Mouse (Mus musculus): ENCODE results near the gene Dhrs1. TPM values are rescaled to one million over a fixed set of nuclear protein-coding genes. Genes with fewer than 3 reads are reported as not detected.

The Dhrs1 gene
- polyA plus RNA-seq (2012; fragmentation: generic; extraction: Trizol) = 63.7 TPM
- long read RNA-seq, experiment 1, transcript Dhrs1-201 (9 exons, 1,477 nt) = major isoform, 85 of 91 reads
- long read RNA-seq, experiment 1, partial matches to known transcripts = 2 of 91 reads
- long read RNA-seq, experiment 1, other reads (novel, unspliced or antisense) = 3 of 91 reads
- long read RNA-seq, experiment 2, transcript Dhrs1-201 (9 exons, 1,477 nt) = major isoform, 116 of 121 reads
- long read RNA-seq, experiment 2, partial matches to known transcripts = 2 of 121 reads
- long read RNA-seq, experiment 2, other reads (novel, unspliced or antisense) = 3 of 121 reads

- Histone ChIP-seq H3K79me2 (ENCODE audit: control insufficient read depth, insufficient read depth) (peaks cover 36% of the 10 kb centered on the region), H3ac (ENCODE audit: control insufficient read depth, insufficient read length, low read depth) (peak within 1 kb of the TSS; percentile 75), H3K36me3 (ENCODE audit: control insufficient read depth, insufficient read depth) (peaks cover 38% of the 10 kb centered on the region), H3K79me3 (ENCODE audit: low read depth) (peaks cover 19% of the 10 kb centered on the region), H3K27me3 (ENCODE audit: control insufficient read depth, insufficient read depth, insufficient read length) (no peaks in the 10 kb centered on the region), H3K4me3 (ENCODE audit: insufficient read depth, poor library complexity, severe bottlenecking) (peak within 1 kb of the TSS; percentile 79)
- TF ChIP-seq MAX (IDR thresholded peaks at IDR 0.05) (peak; percentile 68), CEBPB (IDR thresholded peaks at IDR 0.05; ENCODE audit: low read depth) (no peak)
Measured at GRCm38 (mm10) chr14:55745180-55745860, at the start of gene Dhrs1, which contains the start of gene Nop9. Gene Dhrs1, minus strand, starts transcription at chr14:55745690. Gene Nop9, plus strand, starts transcription at chr14:55745693.

GRCm38 (mm10) chr14:55793946-55794345 lies 48.5 kb upstream of the Dhrs1 start:
- TF ChIP-seq FOSL1 (IDR thresholded peaks at IDR 0.05; ENCODE audit: insufficient read depth, low read length, poor library complexity, severe bottlenecking) (no peak), MYOG (IDR thresholded peaks at IDR 0.05; ENCODE audit: control insufficient read depth, extremely low read depth, insufficient read length) (no peak), MAX (IDR thresholded peaks at IDR 0.05) (no peak), MYOD1 (IDR thresholded peaks at IDR 0.05; ENCODE audit: control insufficient read depth, insufficient read length, low read depth) (no peak), CTCF (IDR thresholded peaks at IDR 0.05; ENCODE audit: control insufficient read depth, insufficient read depth, insufficient read length) (no peak), CEBPB (IDR thresholded peaks at IDR 0.05; ENCODE audit: low read depth) (no peak), USF1 (IDR thresholded peaks at IDR 0.05; ENCODE audit: low read depth) (no peak)

GRCm38 (mm10) chr14:55793461-55793860 lies 48.0 kb upstream of the Dhrs1 start:
- Histone ChIP-seq H3K27me3 (ENCODE audit: control insufficient read depth, insufficient read depth, insufficient read length) (no peaks in the 10 kb centered on the region), H3K79me2 (ENCODE audit: control insufficient read depth, insufficient read depth) (no peaks in the 10 kb centered on the region), H3K36me3 (ENCODE audit: control insufficient read depth, insufficient read depth) (no peaks in the 10 kb centered on the region), H3K4me3 (ENCODE audit: insufficient read depth, poor library complexity, severe bottlenecking) (no peak overlapping the region), H3K79me3 (ENCODE audit: low read depth) (no peaks in the 10 kb centered on the region), H3ac (ENCODE audit: control insufficient read depth, insufficient read length, low read depth) (no peak overlapping the region)
- TF ChIP-seq MAX (IDR thresholded peaks at IDR 0.05) = no peak
- TF ChIP-seq MYOG (IDR thresholded peaks at IDR 0.05; ENCODE audit: control insufficient read depth, extremely low read depth, insufficient read length) = no peak
- TF ChIP-seq CEBPB (IDR thresholded peaks at IDR 0.05; ENCODE audit: low read depth) = no peak
- TF ChIP-seq USF1 (IDR thresholded peaks at IDR 0.05; ENCODE audit: low read depth) = no peak
- TF ChIP-seq FOSL1 (IDR thresholded peaks at IDR 0.05; ENCODE audit: insufficient read depth, low read length, poor library complexity, severe bottlenecking) = no peak
- TF ChIP-seq MYOD1 (IDR thresholded peaks at IDR 0.05; ENCODE audit: control insufficient read depth, insufficient read length, low read depth) = no peak
- TF ChIP-seq CTCF (IDR thresholded peaks at IDR 0.05; ENCODE audit: control insufficient read depth, insufficient read depth, insufficient read length) = no peak

More at GRCm38 (mm10) chr14:55793946-55794345, 48.5 kb upstream of the Dhrs1 start:
- H3ac ChIP-seq (ENCODE audit: control insufficient read depth, insufficient read length, low read depth) = no peak overlapping the region
- H3K27me3 ChIP-seq (ENCODE audit: control insufficient read depth, insufficient read depth, insufficient read length) = no peaks in the 10 kb centered on the region
- no peaks in the 10 kb centered on the region for H3K36me3 ChIP-seq (ENCODE audit: control insufficient read depth, insufficient read depth)
- no peaks in the 10 kb centered on the region for H3K79me3 ChIP-seq (ENCODE audit: low read depth)
- H3K79me2 ChIP-seq (ENCODE audit: control insufficient read depth, insufficient read depth) = no peaks in the 10 kb centered on the region
- no peak overlapping the region for H3K4me3 ChIP-seq (ENCODE audit: insufficient read depth, poor library complexity, severe bottlenecking)

- Histone ChIP-seq H3K27me3 (ENCODE audit: control insufficient read depth, insufficient read depth, insufficient read length) (no peaks in the 10 kb centered on the region), H3ac (ENCODE audit: control insufficient read depth, insufficient read length, low read depth) (no peak within 1 kb of the TSS), H3K4me3 (ENCODE audit: insufficient read depth, poor library complexity, severe bottlenecking) (no peak within 1 kb of the TSS), H3K79me2 (ENCODE audit: control insufficient read depth, insufficient read depth) (no peaks in the 10 kb centered on the region), H3K36me3 (ENCODE audit: control insufficient read depth, insufficient read depth) (no peaks in the 10 kb centered on the region), H3K79me3 (ENCODE audit: low read depth) (no peaks in the 10 kb centered on the region)
- TF ChIP-seq MYOG (IDR thresholded peaks at IDR 0.05; ENCODE audit: control insufficient read depth, extremely low read depth, insufficient read length) (no peak), MAX (IDR thresholded peaks at IDR 0.05) (no peak), CEBPB (IDR thresholded peaks at IDR 0.05; ENCODE audit: low read depth) (no peak), CTCF (IDR thresholded peaks at IDR 0.05; ENCODE audit: control insufficient read depth, insufficient read depth, insufficient read length) (no peak), FOSL1 (IDR thresholded peaks at IDR 0.05; ENCODE audit: insufficient read depth, low read length, poor library complexity, severe bottlenecking) (no peak), MYOD1 (IDR thresholded peaks at IDR 0.05; ENCODE audit: control insufficient read depth, insufficient read length, low read depth) (no peak), USF1 (IDR thresholded peaks at IDR 0.05; ENCODE audit: low read depth) (no peak)
Measured at GRCm38 (mm10) chr14:55788256-55789050, 43.0 kb upstream of the Dhrs1 start, which contains the start of gene Ripk3. Gene Ripk3, minus strand, starts transcription at chr14:55788865.

GRCm38 (mm10) chr14:55787731-55788130 lies 42.2 kb upstream of the Dhrs1 start:
- TF ChIP-seq MAX (IDR thresholded peaks at IDR 0.05) = no peak
- no peak for TF ChIP-seq USF1 (IDR thresholded peaks at IDR 0.05; ENCODE audit: low read depth)
- no peak for TF ChIP-seq MYOG (IDR thresholded peaks at IDR 0.05; ENCODE audit: control insufficient read depth, extremely low read depth, insufficient read length)
- TF ChIP-seq FOSL1 (IDR thresholded peaks at IDR 0.05; ENCODE audit: insufficient read depth, low read length, poor library complexity, severe bottlenecking) = no peak
- no peak for TF ChIP-seq CEBPB (IDR thresholded peaks at IDR 0.05; ENCODE audit: low read depth)
- no peak for TF ChIP-seq MYOD1 (IDR thresholded peaks at IDR 0.05; ENCODE audit: control insufficient read depth, insufficient read length, low read depth)
- TF ChIP-seq CTCF (IDR thresholded peaks at IDR 0.05; ENCODE audit: control insufficient read depth, insufficient read depth, insufficient read length) = no peak

More at GRCm38 (mm10) chr14:55787731-55788130, 42.2 kb upstream of the Dhrs1 start:
- H3K27me3 ChIP-seq (ENCODE audit: control insufficient read depth, insufficient read depth, insufficient read length) = no peaks in the 10 kb centered on the region
- no peak overlapping the region for H3K4me3 ChIP-seq (ENCODE audit: insufficient read depth, poor library complexity, severe bottlenecking)
- H3K79me2 ChIP-seq (ENCODE audit: control insufficient read depth, insufficient read depth) = no peaks in the 10 kb centered on the region
- no peaks in the 10 kb centered on the region for H3K36me3 ChIP-seq (ENCODE audit: control insufficient read depth, insufficient read depth)
- H3ac ChIP-seq (ENCODE audit: control insufficient read depth, insufficient read length, low read depth) = no peak overlapping the region
- no peaks in the 10 kb centered on the region for H3K79me3 ChIP-seq (ENCODE audit: low read depth)
